Mouse (Mus musculus) ES-Bruce4 (cell line): ENCODE data around the gene Ttc16. TPM values are rescaled to one million over a fixed set of nuclear protein-coding genes. Genes with fewer than 3 reads are reported as not detected.
A peak's percentile ranks its signal among the peaks of the same experiment; 100 is the strongest.

Experiments
- H3K27ac ChIP-seq: 2 replicates; pipeline ENCODE4 v1.5.1; 2012; ENCODE audit warnings: low read length, inconsistent platforms; ENCODE audit not compliant: insufficient read depth
- H3K27me3 ChIP-seq: 2 replicates; pipeline ENCODE4 v1.6.1; 2012; ENCODE audit warnings: mild to moderate bottlenecking, low read length, inconsistent platforms; ENCODE audit not compliant: control insufficient read depth, poor library complexity, insufficient read depth, severe bottlenecking
- H3K36me3 ChIP-seq: 2 replicates; pipeline ENCODE4 v1.6.1; 2012; ENCODE audit warnings: inconsistent platforms, mild to moderate bottlenecking, low read length, moderate library complexity; ENCODE audit not compliant: control insufficient read depth, poor library complexity, insufficient read depth, severe bottlenecking
- H3K4me1 ChIP-seq: one replicate; pipeline ENCODE4 v1.8.1; 2011; ENCODE audit warnings: low read length; ENCODE audit not compliant: control insufficient read depth, insufficient read depth
- H3K4me3 ChIP-seq: 2 replicates; pipeline ENCODE4 v1.5.1; 2011; ENCODE audit warnings: low read depth, mild to moderate bottlenecking, low read length
- H3K9ac ChIP-seq: 2 replicates; pipeline ENCODE4 v1.6.1; 2012; ENCODE audit warnings: low read depth, mild to moderate bottlenecking, inconsistent platforms; ENCODE audit not compliant: poor library complexity, severe bottlenecking
- H3K9me3 ChIP-seq: replicated peaks from 2 replicates; pipeline ENCODE4 v1.6.1; 2012; ENCODE audit warnings: mild to moderate bottlenecking, low read length, inconsistent platforms; ENCODE audit not compliant: control insufficient read depth, poor library complexity, insufficient read depth, severe bottlenecking
- CTCF ChIP-seq: IDR thresholded peaks from one replicate; pipeline ENCODE4 v1.8.1; 2011; ENCODE audit warnings: low read depth, low read length
- EP300 ChIP-seq: IDR thresholded peaks from 2 replicates; pipeline ENCODE4 v1.6.1; 2011; ENCODE audit warnings: low read depth, low read length; ENCODE audit not compliant: insufficient read depth
- POLR2A ChIP-seq: IDR thresholded peaks from one replicate; pipeline ENCODE4 v1.8.1; 2011; ENCODE audit warnings: low read length; ENCODE audit not compliant: insufficient read depth
- polyA plus RNA-seq: library from polyadenylated mRNA; stranded (reverse); fragments of >200 nt; gene quantifications from 2 replicates; pipeline ENCODE4 v1.2.4, GENCODE M21; 2011; ENCODE audit warnings: low read depth; ENCODE audit not compliant: missing spikeins, insufficient read depth, insufficient read length

Gene Ttc16
- polyA plus RNA-seq, 1 experiment = 2.2 TPM

DNA sequence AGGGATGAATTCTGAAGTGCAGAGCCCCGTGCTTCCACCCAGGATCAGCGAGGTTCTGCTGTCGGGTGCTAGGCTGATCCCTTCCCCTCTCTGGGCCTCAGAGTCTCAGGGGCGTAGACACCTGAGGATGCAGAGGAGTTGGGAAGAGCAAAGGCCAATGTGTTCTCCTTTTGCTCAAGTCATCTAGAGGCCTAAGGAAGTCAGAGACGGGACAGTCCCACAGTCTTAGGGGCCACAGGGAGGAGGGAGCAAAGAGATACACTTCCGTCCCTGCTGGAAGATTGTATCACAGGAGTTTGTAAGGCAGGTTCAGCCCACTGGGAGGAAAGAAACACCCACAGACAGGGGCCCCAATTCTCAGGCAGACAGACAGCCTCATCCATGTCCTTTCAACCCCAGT, 53.4 kb downstream of the Ttc16 start:
- Histone ChIP-seq H3K4me1 (peaks cover 2% of the 10 kb centered on the region), H3K4me3 (no peak overlapping the region), H3K27ac (no peak overlapping the region), H3K9ac (no peak overlapping the region), H3K27me3 (no peaks in the 10 kb centered on the region), H3K9me3 (no peaks in the 10 kb centered on the region), H3K36me3 (no peaks in the 10 kb centered on the region)
- no peak for TF ChIP-seq CTCF
- no peak for TF ChIP-seq EP300
- TF ChIP-seq POLR2A = no peak

DNA sequence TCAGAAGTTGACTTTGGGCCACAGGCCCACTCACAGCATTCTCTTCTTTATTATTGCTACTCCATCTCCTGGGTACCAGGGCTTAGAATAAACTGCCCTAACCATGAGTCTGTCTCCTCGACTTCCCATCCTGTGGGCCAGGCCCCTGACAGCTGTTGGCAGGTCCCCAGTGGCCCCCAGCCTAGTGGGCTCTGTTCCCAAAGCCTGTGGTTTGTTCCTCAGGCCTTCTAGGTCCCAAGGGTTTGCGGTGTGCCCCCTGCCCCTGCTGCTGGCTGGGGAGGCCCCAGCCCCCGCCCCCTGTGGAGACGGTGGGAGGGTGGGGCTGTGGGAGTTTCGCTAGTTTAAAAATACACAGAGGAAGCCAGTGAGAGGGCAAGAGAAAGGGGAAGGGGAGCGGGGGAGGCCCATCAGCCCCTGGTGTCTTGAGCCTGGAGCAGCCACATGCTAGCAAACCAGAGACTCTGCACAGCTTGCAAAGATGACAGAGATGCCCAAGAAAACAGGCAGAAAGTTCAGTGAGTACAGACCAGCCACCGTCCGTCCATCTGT, 54.7 kb downstream of the Ttc16 start, which contains the start of gene Sh2d3c:
Sh2d3c (plus strand) TSS at position 375 of the 549 bp plus-strand sequence.
- Histone ChIP-seq H3K27ac (no peak within 1 kb of the TSS), H3K27me3 (no peaks in the 10 kb centered on the region), H3K4me1 (peaks cover 2% of the 10 kb centered on the region), H3K4me3 (no peak within 1 kb of the TSS), H3K9ac (0 out of 2 replicates have a peak within 1 kb of the TSS, but pooled peaks have one; percentile 1), H3K36me3 (no peaks in the 10 kb centered on the region), H3K9me3 (no peaks in the 10 kb centered on the region)
- TF ChIP-seq POLR2A (no peak), EP300 (no peak), CTCF (no peak)

DNA sequence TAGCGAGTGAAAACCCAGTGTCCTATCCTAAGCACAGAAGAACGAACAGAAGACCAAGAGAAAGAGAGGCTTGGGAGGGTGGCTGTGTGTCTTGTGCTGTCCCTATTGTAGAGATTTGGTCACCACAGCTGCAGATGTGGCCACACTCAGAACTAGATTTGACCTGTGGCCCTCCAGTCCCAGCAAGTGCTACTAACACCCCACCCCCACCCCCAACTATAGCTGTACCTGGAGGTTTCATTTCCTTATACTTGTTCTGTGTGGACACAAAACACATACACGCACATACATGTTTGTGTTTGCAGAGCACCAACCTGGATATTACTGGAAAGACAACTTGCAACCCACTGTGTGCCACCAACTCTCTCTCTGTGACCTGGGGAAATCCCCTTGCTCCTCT, 55.4 kb downstream of the Ttc16 start:
- no peak for TF ChIP-seq POLR2A
- TF ChIP-seq CTCF = no peak
- no peak for TF ChIP-seq EP300
- H3K27ac ChIP-seq = no peak overlapping the region
- no peak overlapping the region for H3K9ac ChIP-seq
- H3K4me3 ChIP-seq = no peak overlapping the region
- H3K36me3 ChIP-seq = no peaks in the 10 kb centered on the region
- H3K9me3 ChIP-seq = no peaks in the 10 kb centered on the region
- peaks cover 2% of the 10 kb centered on the region for H3K4me1 ChIP-seq
- H3K27me3 ChIP-seq = no peaks in the 10 kb centered on the region

DNA sequence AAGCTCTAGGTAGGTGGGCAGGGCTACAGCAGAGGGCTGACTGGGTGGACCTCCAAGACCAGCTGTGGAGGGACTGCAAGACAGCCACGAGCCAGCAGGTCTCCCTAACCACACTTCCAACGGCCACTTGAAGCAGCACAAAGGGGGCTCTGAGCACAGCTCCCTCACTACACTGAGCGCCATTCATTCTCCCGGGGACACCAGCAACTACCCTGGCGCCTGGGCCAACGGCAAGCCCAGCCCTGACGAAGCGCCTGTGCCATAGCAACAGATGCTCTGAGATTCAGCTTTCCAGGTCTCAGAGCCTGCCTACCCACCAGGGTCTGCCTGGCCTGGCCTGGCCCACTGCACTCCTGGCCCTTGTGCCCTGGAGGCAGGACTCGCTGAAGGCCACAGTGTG, 56.7 kb downstream of the Ttc16 start:
- no peak overlapping the region for H3K27ac ChIP-seq
- H3K9me3 ChIP-seq = no peaks in the 10 kb centered on the region
- H3K27me3 ChIP-seq = no peaks in the 10 kb centered on the region
- no peak for TF ChIP-seq EP300
- TF ChIP-seq POLR2A = no peak
- TF ChIP-seq CTCF = no peak
- H3K36me3 ChIP-seq = no peaks in the 10 kb centered on the region
- H3K9ac ChIP-seq = no peak overlapping the region
- H3K4me3 ChIP-seq = no peak overlapping the region
- H3K4me1 ChIP-seq = peaks cover 6% of the 10 kb centered on the region

DNA sequence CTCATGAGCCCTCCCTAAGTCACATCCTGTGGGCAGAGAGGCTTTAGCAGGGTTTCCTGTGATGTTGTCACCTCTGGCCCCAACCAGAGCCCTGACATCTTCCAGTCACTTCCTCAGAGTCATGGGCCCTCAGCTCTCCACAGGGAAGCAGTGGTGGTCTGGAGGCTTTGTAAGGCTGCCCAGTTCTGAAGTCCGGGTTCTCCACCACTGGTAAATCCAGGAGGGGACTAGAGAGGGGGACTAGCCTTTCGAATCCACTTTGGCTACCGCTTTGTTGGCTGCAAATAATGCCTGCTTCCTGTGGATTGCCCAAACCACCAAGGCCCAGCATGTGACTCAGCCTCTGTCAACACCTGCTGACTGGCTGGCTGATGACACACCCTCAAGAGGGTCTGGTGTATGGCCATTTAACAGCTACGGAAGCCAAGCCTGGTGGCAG, 60.4 kb downstream of the Ttc16 start:
- TF ChIP-seq CTCF (no peak), EP300 (peak; percentile 92)
- Histone ChIP-seq H3K9ac (no peak overlapping the region), H3K27me3 (no peaks in the 10 kb centered on the region), H3K27ac (peak overlapping the region; percentile 2; the same call in 1 of the 2 replicates), H3K4me1 (peaks cover 4% of the 10 kb centered on the region), H3K9me3 (no peaks in the 10 kb centered on the region), H3K4me3 (no peak overlapping the region), H3K36me3 (peaks cover 11% of the 10 kb centered on the region)

DNA sequence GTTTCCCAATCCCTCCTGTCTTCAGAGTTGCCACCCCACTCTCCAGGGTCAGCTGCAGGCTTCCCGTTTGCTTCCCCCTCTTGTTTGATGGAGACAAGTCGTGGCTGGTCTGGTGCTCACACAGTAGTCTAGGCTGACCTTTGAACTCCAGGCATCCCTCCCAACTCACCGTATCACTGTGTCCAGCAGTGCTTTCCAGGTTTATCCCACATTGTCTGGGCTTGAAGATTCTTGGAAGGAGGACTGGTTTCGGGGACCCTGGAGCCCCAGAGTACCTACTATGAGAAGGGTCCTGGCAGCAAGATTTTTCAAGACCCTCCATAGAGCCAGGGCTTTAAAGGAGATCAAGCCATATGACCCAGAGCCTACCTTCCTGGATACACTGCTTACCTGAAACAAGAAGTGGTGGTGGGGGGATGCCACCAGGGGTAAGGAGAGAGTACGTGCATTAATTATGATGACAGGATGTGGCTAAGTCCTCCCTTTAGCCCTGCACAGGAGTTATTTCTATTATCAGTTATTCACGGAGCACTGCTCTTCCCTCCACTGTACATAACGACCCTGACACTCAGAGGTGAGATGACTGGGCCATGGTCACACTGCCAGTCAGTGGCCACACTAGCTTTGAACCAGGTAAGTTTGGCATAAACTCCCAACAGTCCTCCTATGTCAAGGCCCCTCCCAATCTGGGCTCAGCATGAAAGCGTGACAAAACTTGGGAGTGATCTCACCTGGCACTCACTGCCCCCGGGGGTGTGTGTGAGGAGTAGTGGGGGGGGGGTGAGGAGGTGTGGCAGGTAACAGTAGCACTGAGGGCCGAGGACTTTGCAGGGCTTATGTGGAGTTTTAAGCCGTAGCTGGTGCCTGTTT, 61.1 kb downstream of the Ttc16 start:
- H3K27me3 ChIP-seq = no peaks in the 10 kb centered on the region
- TF ChIP-seq POLR2A (no peak), EP300 (no peak), CTCF (no peak)
- no peak overlapping the region for H3K4me3 ChIP-seq
- H3K9ac ChIP-seq = peak overlapping the region; percentile 97; the same call in 1 of the 2 replicates
- H3K4me1 ChIP-seq = peaks cover 4% of the 10 kb centered on the region
- H3K36me3 ChIP-seq = peaks cover 18% of the 10 kb centered on the region
- no peaks in the 10 kb centered on the region for H3K9me3 ChIP-seq
- peak overlapping the region; percentile 51 for H3K27ac ChIP-seq
